Mouse (Mus musculus) heart, embryonic 14.5 days (tissue): Measurements from ENCODE around the gene Vmn1r180. TPM values are rescaled to one million over a fixed set of nuclear protein-coding genes. Genes with fewer than 3 reads are reported as not detected.
"Not testable (repeated sequence)": the region's sequence is repeated elsewhere in the genome, so short reads cannot be mapped to it uniquely, and the experiment has no call there.

Source experiments
- ATAC-seq: fragments of 200-750 bp; cut with Nextera tagmentation; 2 replicates; pipeline ENCODE4 v1.8.0; 2017; ENCODE audit warnings: low read depth, moderate TSS enrichment; ENCODE audit not compliant: insufficient number of reproducible peaks, insufficient read depth, low FRiP score
- H3K27ac ChIP-seq, 2 experiments: fragments of 200-500 bp in 1 of 2; fragments of 300-500 bp in 1 of 2; sonication (generic) in 1 of 2; replicated peaks in 1 of 2; 2 replicates each; pipeline ENCODE4 v1.5.1; 2012 to 2014; ENCODE audit warnings: low read depth in 2 of 2, low read length in 2 of 2, control low read depth in 1 of 2, mild to moderate bottlenecking in 1 of 2, mixed read lengths in 1 of 2; ENCODE audit not compliant: control insufficient read depth in 1 of 2, insufficient read depth in 1 of 2
- H3K27me3 ChIP-seq: fragments of 300-500 bp; sonication (generic); 2 replicates; pipeline ENCODE4 v1.6.1; 2014; ENCODE audit warnings: mild to moderate bottlenecking, low read length, control low read depth; ENCODE audit not compliant: control insufficient read depth, insufficient read depth
- H3K36me3 ChIP-seq: fragments of 300-500 bp; sonication (generic); 2 replicates; pipeline ENCODE4 v1.6.1; 2014; ENCODE audit warnings: mild to moderate bottlenecking, control low read depth, low read length, mixed read lengths; ENCODE audit not compliant: control insufficient read depth, insufficient read depth
- H3K4me1 ChIP-seq, 2 experiments: fragments of 200-500 bp in 1 of 2; fragments of 300-500 bp in 1 of 2; sonication (generic) in 1 of 2; 2 replicates each; pipeline ENCODE4 v1.6.1; 2012 to 2014; ENCODE audit warnings: low read length in 2 of 2, control low read depth in 1 of 2, mixed read lengths in 1 of 2; ENCODE audit not compliant: control insufficient read depth in 2 of 2, insufficient read depth in 2 of 2
- H3K4me2 ChIP-seq: fragments of 300-500 bp; sonication (generic); 2 replicates; pipeline ENCODE4 v1.6.1; 2014; ENCODE audit warnings: mild to moderate bottlenecking, low read length
- H3K4me3 ChIP-seq, 2 experiments: fragments of 200-500 bp in 1 of 2; fragments of 300-500 bp in 1 of 2; sonication (generic) in 1 of 2; 2 replicates each; pipeline ENCODE4 v1.5.1; 2012 to 2014; ENCODE audit warnings: low read length in 2 of 2, mild to moderate bottlenecking in 2 of 2, control low read depth in 1 of 2, low read depth in 1 of 2, moderate library complexity in 1 of 2; ENCODE audit not compliant: control insufficient read depth in 1 of 2, insufficient read depth in 1 of 2
- H3K9ac ChIP-seq: fragments of 300-500 bp; sonication (generic); 2 replicates; pipeline ENCODE4 v1.6.1; 2014; ENCODE audit warnings: mild to moderate bottlenecking, low read length
- H3K9me3 ChIP-seq: fragments of 300-500 bp; sonication (generic); 2 replicates; pipeline ENCODE4 v1.6.1; 2016; ENCODE audit warnings: low read length, control low read depth; ENCODE audit not compliant: control insufficient read depth
- WGBS: fragments of 180-500 bp; shearing (Covaris S2); extraction: QIAGEN DNeasy Blood & Tissue Kit; methylation state at CpG from one replicate; pipeline ENCODE4 v1.1.7; 2014; 5-methylcytosine and 5-hydroxymethylcytosine counted together
- polyA plus RNA-seq: library from polyadenylated mRNA; unstranded; fragments of >200 nt; fragmentation: Nextera tagmentation; extraction: Ambion mirVana; gene quantifications from 2 replicates; pipeline ENCODE4 v1.2.1, GENCODE M21; 2014

Vmn1r180 gene
- not detected in 2 replicates for polyA plus RNA-seq

DNA sequence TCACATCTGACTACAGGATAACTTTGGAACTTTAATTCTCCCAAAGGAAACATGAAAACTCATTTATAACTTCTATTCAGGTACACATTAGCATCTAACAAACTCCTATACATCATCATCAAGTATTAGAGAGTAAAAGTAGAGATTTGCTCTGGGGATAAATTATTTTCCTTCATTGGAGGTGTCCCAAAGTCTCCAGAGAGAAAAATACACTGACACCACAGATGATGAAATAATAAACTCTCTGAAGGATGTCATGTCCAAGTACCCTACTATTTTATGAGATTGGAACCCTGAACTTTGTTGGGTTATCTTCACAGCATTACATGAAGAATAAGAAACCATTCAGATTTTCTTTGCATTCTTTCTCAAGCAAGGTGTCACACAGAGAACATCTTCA is at the start of gene Vmn1r180:
Gene Vmn1r180, plus strand, starts transcription at position 301 of the 400 bp plus-strand sequence.
- no peak for ATAC-seq

DNA sequence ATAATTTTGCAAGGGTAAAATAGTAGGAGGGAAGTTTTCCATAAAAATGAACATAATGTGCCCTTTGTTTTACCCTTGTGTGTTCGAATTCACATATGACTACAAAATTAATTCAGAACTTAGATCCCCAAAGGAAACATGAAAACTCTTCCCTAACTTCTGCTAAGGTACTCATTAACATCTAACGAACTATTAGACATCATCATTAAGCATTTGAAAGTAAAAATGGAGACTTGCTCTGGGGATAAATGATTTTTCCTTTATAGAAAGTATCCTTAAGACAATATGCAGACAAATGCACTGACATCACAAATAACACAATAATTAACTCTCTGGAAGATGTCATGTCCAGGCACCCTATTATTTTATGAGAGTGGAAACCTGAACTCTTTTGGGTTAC is 23.8 kb upstream of the Vmn1r180 start, which contains the start of gene Vmn1r179:
Gene Vmn1r179, plus strand, starts transcription at position 301 of the 400 bp plus-strand sequence.
- Histone ChIP-seq H3K4me3 (no peak within 1 kb of the TSS), H3K9ac (no peak within 1 kb of the TSS), H3K27ac (no peak within 1 kb of the TSS), H3K4me2 (no peak within 1 kb of the TSS), H3K9me3 (peaks cover 26% of the 10 kb centered on the region), H3K27me3 (no peaks in the 10 kb centered on the region), H3K36me3 (no peaks in the 10 kb centered on the region), H3K4me1 (no peaks in the 10 kb centered on the region)
- ATAC-seq, result no peak
- WGBS, result 38% methylated on average over 2 of the region's 2 CpGs

More for the DNA sequence above, at the start of gene Vmn1r180:
- Histone ChIP-seq H3K27ac (no peak within 1 kb of the TSS), H3K4me1 (no peaks in the 10 kb centered on the region), H3K9ac (no peak within 1 kb of the TSS), H3K9me3 (peaks cover 9% of the 10 kb centered on the region; the same call in 1 of the 2 replicates), H3K4me2 (no peak within 1 kb of the TSS), H3K36me3 (no peaks in the 10 kb centered on the region), H3K27me3 (no peaks in the 10 kb centered on the region), H3K4me3 (no peak within 1 kb of the TSS)

DNA sequence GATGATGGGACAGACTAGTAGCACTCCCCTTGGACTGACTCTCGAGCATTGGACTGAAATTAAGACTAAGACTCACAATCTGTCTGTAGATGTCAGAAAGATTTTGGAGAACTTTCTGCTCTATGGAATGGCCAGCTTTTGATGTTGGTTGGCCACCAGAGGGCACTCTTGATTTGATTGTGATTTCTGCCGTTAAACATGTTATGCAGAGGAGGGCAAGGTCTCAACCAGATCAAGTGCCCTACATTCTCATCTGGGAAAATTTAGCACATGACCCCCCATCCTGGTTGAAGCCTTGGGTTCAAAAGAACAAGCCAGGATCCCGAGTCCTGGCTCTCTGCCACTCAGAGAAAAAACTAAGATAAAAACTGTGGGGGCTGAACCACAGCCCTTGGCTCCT is 17.6 kb downstream of the Vmn1r180 start:
- H3K36me3 ChIP-seq, H3K27me3 ChIP-seq, H3K4me1 ChIP-seq, H3K9ac ChIP-seq, ATAC-seq, H3K4me2 ChIP-seq, H3K4me3 ChIP-seq, H3K27ac ChIP-seq: not testable (repeated sequence)
- peaks cover 16% of the 10 kb centered on the region; the same call in 1 of the 2 replicates for H3K9me3 ChIP-seq
- 41% methylated on average over 3 of the region's 3 CpGs for WGBS

GRCm38 (mm10) chr7:23974315-23974714 is 23.9 kb downstream of the Vmn1r180 start, which contains the start of gene Vmn1r181:
TSS of gene Vmn1r181 (plus strand) at chr7:23974615.
- H3K36me3 ChIP-seq, H3K4me1 ChIP-seq, ATAC-seq, H3K27me3 ChIP-seq, H3K4me3 ChIP-seq, H3K9ac ChIP-seq, H3K4me2 ChIP-seq, H3K27ac ChIP-seq: not testable (repeated sequence)
- WGBS, result 77% methylated on average over 7 of the region's 9 CpGs
- peaks cover 24% of the 10 kb centered on the region for H3K9me3 ChIP-seq

- Histone ChIP-seq H3K4me1 (no peaks in the 10 kb centered on the region), H3K36me3 (no peaks in the 10 kb centered on the region), H3K27ac (no peak within 1 kb of the TSS), H3K9me3 (peaks cover 13% of the 10 kb centered on the region), H3K27me3 (no peaks in the 10 kb centered on the region), H3K9ac (no peak within 1 kb of the TSS), H3K4me3 (no peak within 1 kb of the TSS), H3K4me2 (no peak within 1 kb of the TSS)
- WGBS, result 52% methylated on average over 2 of the region's 2 CpGs
- no peak for ATAC-seq
These were observed 51.0 kb downstream of the Vmn1r180 start, which contains the start of gene V1rd19 for GRCm38 (mm10) chr7:24001391-24001790. TSS of gene V1rd19 (plus strand) at chr7:24001691.

Other genes starting within 250 kb of the Vmn1r180 start
- not detected in 2 replicates for gene Vmn1r173, start 249.9 kb upstream of the Vmn1r180 start, polyA plus RNA-seq
- gene Vmn1r174, start 198.4 kb upstream of the Vmn1r180 start, polyA plus RNA-seq, result not detected in 2 replicates
- gene Vmn1r175, start 140.0 kb upstream of the Vmn1r180 start, polyA plus RNA-seq, result not detected in 2 replicates
- gene Vmn1r176, start 113.3 kb upstream of the Vmn1r180 start, polyA plus RNA-seq, result not detected in 2 replicates
- gene Vmn1r177, start 84.2 kb upstream of the Vmn1r180 start, polyA plus RNA-seq, result not detected in 2 replicates
- not detected in 2 replicates for gene Vmn1r178, start 58.6 kb upstream of the Vmn1r180 start, polyA plus RNA-seq
- not detected in 2 replicates for gene Vmn1r179, start 23.7 kb upstream of the Vmn1r180 start, polyA plus RNA-seq
- gene Vmn1r181, start 24.0 kb downstream of the Vmn1r180 start, polyA plus RNA-seq, result not detected in 2 replicates
- gene V1rd19, start 51.1 kb downstream of the Vmn1r180 start, polyA plus RNA-seq, result not detected in 2 replicates
- not detected in 2 replicates for gene Vmn1r183, start 102.6 kb downstream of the Vmn1r180 start, polyA plus RNA-seq
- 13.5 and 14.8 TPM in 2 replicates for gene Zfp180, start 131.3 kb downstream of the Vmn1r180 start, polyA plus RNA-seq
- 5.3 and 5.6 TPM in 2 replicates for gene Zfp112, start 161.7 kb downstream of the Vmn1r180 start, polyA plus RNA-seq
- 8.7 and 9.3 TPM in 2 replicates for gene Zfp235, start 183.5 kb downstream of the Vmn1r180 start, polyA plus RNA-seq
- 3.2 and 3.3 TPM in 2 replicates for gene Zfp114, start 224.4 kb downstream of the Vmn1r180 start, polyA plus RNA-seq